Mouse (Mus musculus): ENCODE measurements at regions not wholly inside any gene's neighbourhood (a gene's known extent, or its start where the extent isn't known, plus 50 kb on each side); places are given as distances from the start of the nearest gene placed in this dataset.

DNA sequence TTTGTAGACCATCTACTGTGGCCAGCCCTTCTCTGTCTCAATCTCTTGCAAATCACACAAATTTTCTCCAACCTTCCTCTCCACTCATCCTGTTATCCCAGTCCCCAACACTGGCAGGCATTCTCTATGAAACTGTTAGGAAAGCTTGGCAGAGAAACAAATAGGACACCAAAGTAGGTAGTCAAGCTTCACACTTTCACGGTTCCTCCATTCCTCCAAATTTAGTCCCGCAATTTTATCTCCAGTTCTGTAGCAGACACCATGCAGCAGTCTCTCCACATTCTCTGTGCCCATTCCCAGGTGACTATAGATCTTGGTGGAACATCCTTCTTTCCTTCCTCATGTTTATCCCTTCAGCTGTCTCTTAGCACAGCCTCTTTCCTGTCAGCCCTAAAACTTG is 856.9 kb downstream of the Zpld1 start:
- intact Hi-C loops (cut with DNase I): loop anchor here (1.0 to 10.0 kb wide), 2 partner anchors 21 to 574 kb away; no protein-coding TSS in a partner anchor
- no peak overlapping the region for H3K4me3 ChIP-seq
- DNase-seq (ENCODE audit: extremely low spot score in 1 of 2, low spot score in 2 of 2): peak in 1 of 2 experiments; percentile 12
- no peak overlapping the region for H3K27ac ChIP-seq
- no peak for TF ChIP-seq CTCF (IDR thresholded peaks at IDR 0.05)

DNA sequence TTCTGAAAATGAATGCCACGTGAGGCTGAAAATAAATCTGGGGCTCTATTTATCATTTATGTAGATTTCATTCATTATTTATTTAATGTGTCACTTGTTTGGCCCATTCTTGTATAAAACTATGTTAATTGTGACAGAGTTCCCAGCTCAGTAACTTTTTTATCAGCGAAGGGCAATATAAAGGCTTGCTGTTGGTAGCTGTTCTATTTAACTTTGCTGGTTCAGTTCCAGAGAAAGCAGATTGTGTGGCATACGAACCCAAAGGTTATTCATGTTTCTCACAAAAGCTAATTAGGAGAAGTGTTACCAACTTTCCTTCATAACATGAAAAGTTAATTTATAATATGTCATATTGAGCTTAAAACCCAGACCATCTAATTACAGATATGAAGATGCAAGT is 891.1 kb downstream of the Zpld1 start:
- intact Hi-C loops (cut with DNase I): no loop called here
- no peak overlapping the region for H3K27ac ChIP-seq
- no peak for TF ChIP-seq CTCF (IDR thresholded peaks at IDR 0.05)
- no peak for DNase-seq (ENCODE audit: extremely low spot score in 1 of 2, low spot score in 2 of 2)
- no peak overlapping the region for H3K4me3 ChIP-seq

DNA sequence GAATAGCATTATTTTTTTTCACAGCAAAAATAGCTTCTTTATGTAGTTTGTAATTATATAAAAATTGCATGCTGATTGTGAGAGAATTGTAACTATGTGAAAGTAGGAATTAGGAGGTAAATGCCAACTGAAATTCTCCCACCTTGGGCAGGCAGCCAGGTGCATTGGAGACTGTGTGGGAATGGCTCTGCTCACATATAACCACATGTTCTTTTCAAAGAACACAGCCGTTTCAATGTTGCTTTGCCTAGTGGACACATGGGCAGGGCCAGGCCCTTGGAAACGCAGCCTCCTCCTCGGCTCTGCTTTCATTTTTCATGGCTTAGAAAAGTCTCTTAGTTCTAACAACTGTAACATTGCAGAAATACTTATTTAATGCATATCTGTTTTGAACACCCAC is 913.8 kb downstream of the Zpld1 start:
- no peak for TF ChIP-seq CTCF (IDR thresholded peaks at IDR 0.05)
- DNase-seq (ENCODE audit: extremely low spot score in 1 of 2, low spot score in 2 of 2): peak; percentile 17 to 18
- Histone ChIP-seq H3K4me3 (no peak overlapping the region), H3K27ac (0 out of 2 replicates have a peak overlapping the region, but pooled peaks have one; percentile 47)
- intact Hi-C loops (cut with DNase I): loop anchor here (10.0 kb wide), 1 partner anchor 601 kb away; no protein-coding TSS in a partner anchor

DNA sequence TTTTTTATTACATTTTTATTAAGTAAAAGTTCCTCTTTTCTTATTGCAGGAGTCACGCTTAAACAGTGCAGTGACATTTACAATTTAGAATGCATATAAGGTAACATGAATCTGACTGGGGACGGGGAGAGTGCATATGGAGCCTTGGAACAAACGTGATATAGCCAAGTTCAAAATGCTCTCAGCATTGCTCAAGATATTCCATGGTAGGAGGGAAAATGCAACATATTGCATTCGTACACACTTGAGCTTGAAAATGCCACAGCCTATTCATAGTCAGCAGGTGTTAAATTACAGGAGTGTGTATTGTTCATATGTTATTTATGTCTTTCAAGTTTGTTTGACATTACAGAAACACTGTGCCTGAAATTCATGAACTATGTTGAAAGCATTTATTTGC is 922.8 kb downstream of the Zpld1 start:
- no peak for TF ChIP-seq CTCF (IDR thresholded peaks at IDR 0.05)

DNA sequence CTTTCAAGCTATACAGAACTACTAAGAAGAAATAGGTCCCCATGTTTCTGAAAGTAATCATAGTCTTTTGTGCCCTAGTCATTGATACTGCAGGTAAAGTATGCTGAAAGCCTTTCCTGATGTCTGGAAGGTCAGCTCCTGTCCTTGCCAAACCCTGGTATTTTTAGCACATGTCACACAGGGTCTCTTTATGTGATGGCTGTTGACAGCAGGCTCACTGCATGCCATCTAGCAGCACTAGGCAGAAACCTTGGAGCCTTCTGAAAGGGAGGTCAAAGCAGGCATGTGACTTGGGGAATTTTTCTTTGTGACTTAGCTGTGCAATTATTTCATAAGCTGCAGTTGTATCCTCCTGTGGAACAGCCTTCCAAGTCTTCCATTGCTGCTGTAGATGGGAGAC is 943.4 kb downstream of the Zpld1 start:
- intact Hi-C loops (cut with DNase I): no loop called here

More for the DNA sequence above, 922.8 kb downstream of the Zpld1 start:
- intact Hi-C loops (cut with DNase I): no loop called here
- DNase-seq (ENCODE audit: extremely low spot score in 1 of 2, low spot score in 2 of 2): no peak
- Histone ChIP-seq H3K4me3 (no peak overlapping the region), H3K27ac (no peak overlapping the region)

DNA sequence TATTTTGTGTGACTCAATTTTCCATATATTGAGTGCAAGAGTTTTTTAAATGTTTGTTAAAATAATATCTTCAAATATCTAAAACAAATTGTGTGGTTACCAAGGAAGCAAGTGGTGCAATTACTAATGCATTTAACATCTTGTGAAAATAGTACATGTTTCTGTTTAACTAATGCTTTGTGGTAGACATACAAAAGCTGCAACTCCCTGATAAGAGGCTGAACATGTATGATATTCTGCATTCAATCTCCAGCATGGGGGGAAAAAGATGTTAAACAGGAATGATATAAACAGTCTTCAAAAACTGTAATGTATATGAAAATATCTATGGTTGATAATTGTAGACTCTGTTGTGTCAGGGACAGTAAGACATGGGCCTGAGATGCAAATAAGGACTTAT is 949.0 kb downstream of the Zpld1 start:
- intact Hi-C loops (cut with DNase I): no loop called here
- DNase-seq (ENCODE audit: extremely low spot score in 1 of 2, low spot score in 2 of 2): no peak
- Histone ChIP-seq H3K4me3 (no peak overlapping the region), H3K27ac (no peak overlapping the region)
- no peak for TF ChIP-seq CTCF (IDR thresholded peaks at IDR 0.05)

More for the DNA sequence above, 943.4 kb downstream of the Zpld1 start:
- H3K27ac ChIP-seq: no peak overlapping the region
- TF ChIP-seq CTCF (IDR thresholded peaks at IDR 0.05): no peak
- no peak overlapping the region for H3K4me3 ChIP-seq
- DNase-seq (ENCODE audit: extremely low spot score in 1 of 2, low spot score in 2 of 2): no peak

DNA sequence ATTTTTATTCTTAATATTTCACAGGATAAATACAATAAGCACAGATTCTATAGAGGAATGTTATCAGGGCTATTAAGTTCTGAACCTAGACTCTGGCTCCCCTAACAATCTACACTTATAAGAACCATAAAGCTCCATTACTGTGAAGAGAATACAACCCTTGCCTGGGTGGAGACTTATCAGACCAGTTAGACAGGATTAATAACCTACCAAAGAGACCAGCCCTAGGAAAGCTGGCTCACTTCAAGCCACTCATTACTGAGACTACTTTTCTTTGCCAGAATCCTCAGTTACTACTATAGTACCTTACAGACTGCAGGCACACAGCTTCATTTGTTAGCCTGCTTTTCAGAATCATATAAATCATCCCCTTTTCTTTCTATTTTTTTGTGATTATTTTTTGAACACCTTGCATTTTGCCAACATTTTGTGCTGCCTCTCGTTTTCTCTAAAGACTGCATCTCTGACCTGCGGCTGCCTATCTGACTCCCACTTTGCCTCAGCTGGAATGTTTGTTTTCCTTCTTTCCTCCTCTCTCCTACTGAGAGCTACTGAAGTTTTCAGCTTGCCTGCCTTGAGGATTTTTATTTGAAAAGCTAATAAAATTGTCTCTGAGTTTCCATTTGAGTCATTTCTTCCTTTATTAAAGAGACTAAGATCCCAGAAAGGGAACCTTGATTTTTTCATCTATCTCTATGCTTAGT is 951.5 kb downstream of the Zpld1 start:
- no peak for TF ChIP-seq CTCF (IDR thresholded peaks at IDR 0.05)
- DNase-seq (ENCODE audit: extremely low spot score in 1 of 2, low spot score in 2 of 2): no peak
- intact Hi-C loops (cut with DNase I): no loop called here
- no peak overlapping the region for H3K27ac ChIP-seq
- H3K4me3 ChIP-seq: no peak overlapping the region
